Mouse (Mus musculus): ENCODE results near the gene Pml.

Pml gene

DNA sequence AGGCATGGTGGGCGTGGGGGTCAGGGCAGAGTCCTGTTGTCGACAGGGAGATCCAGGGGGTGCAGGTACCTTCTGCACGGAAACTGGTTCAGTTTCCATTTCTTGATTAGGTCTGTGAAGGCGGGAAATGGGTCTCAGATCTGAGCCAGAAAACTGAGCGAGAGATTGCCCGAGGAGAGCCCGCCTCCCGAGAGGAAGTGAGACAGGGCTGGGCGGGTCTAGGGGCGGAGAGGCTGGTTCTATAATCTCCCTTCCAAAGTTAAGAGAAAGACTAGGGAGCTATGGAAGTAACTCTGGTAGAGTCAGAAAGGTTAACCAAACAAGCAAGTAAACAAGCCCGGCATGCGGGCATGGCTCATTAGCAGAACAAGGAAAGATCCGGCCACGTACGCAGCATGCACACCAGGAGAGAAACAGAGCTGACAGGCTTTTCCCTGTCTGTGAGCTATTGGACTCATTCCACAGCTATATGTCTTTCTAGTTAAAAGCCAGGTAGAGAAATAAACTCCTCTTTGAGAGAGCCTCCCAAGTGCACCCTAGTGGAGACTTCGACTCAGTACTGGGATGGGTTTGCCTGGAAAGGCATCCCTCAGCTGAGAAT lies at the start of gene Pml:
Gene Pml, minus strand, starts transcription at position 195 of the 601 bp plus-strand sequence.
- DNase-seq (ENCODE audit: low read depth, low spot score): peak; percentile 45

- DNase-seq (ENCODE audit: low read depth, low spot score): no peak
Observed at GRCm38 (mm10) chr9:58297961-58298477, 48.4 kb upstream of the Pml start.

- no peak for DNase-seq (ENCODE audit: low read depth, low spot score)
Observed at GRCm38 (mm10) chr9:58297065-58297464, 47.5 kb upstream of the Pml start.

DNA sequence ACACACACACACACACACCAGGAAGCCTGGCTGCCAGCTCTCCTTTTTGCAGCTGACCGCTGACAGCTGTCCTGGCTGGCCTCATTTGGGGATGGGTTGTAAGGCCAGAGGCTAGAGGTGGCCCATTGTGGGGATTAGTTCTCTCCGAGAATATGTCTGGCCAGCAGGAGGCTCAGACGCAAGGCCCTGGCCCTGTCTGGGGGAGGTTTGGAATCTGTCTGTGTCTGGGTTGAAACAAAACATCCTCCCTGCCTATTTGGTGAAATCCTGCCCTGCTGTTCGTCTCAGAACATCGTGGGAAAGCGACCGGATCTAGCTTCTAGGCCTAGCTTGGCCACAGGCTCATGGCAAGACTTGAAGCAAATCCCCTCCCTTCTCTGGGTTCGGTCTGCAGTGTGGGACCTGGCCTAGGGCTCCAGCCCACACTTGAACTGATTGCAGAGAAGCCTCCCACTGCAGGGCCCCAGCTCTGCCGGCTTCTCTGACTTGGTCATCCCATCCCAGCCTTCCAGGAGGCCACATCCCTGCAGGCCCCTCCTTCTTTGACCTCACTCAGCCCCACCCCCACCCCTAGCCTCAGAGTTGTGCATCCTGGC lies 46.3 kb upstream of the Pml start:
- no peak for DNase-seq (ENCODE audit: low read depth, low spot score)

DNA sequence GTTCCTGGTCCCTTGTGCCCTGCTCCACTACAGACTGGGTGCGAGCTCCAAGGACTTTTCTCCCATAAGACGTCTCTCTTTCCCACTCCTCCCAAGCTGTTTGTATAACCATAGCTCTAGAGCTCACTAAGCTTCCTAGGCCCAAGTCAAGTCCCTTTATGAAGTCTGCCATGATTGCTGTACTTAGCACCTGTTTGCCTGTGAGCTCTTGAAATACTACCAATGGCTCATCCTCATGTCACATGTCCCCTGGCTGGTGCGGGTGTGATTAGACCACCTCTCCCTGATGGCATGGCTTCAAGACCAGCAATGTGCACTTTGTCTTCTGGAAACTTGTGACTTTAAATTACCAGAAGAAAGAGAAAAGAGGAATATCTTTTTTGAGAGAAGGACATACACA lies 45.8 kb upstream of the Pml start:
- DNase-seq (ENCODE audit: low read depth, low spot score): no peak

DNA sequence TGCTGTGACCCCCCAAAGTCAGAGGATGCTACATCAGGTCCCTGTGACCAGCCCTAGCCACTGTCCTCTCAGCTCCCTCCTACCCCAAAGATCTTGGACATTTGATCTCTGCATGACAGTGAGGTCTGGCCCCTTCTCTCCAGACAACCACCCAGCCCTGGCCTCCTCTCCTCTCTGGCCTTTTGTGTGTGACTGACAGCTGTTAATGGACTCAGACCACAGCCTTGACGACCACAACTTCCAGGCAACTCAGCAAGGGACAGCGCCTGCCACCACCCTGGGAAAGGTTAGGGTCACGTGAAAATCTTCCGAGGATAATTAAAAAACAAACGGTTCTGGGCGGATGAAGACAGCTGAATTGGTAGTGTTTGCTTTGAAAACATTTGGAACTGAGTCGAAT lies 44.9 kb upstream of the Pml start:
- DNase-seq (ENCODE audit: low read depth, low spot score): no peak

GRCm38 (mm10) chr9:58289901-58290300 lies 40.3 kb upstream of the Pml start:
- DNase-seq (ENCODE audit: low read depth, low spot score): no peak

DNA sequence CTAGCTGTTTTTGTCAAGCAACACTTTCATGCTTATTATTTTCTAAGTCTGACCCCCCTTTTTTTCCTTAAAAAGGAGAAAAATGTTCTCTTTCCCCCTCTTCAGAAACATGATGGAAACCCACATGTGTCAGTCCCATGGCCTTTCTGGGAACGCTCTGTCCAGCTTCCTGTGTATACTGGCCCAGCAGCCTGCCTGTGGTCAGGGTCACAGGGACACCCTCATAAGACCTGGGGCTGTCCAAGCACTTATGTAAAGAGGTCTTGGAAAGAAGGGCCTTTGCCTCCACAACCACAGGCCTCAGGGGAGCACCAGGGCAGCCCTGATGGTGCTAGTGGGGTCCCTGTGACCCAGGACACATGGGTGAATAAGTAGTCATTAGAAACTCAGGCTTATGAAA lies 39.5 kb upstream of the Pml start:
- no peak for DNase-seq (ENCODE audit: low read depth, low spot score)

DNA sequence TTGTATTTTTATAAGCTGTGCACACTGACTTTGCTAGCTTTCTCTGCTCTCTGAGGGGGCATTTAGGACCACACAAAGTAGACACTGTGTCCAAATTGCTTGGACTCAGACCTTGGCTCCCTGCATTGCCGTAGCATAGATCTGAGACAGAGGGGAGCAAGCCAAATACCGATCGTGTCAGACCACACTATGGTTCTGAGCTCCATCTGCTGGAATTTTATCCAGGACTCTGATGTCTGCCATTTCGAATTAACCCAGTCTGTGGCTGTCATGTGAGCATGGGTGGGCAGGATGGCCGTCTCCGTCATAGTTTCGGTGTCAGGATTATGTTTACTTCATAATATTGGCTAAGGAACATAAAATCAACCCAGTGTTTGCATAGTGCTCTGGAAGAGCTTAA lies 33.8 kb upstream of the Pml start:
- no peak for DNase-seq (ENCODE audit: low read depth, low spot score)

- peak; percentile 58 for DNase-seq (ENCODE audit: low read depth, low spot score)
Observed at GRCm38 (mm10) chr9:58281597-58281996, 32.0 kb upstream of the Pml start.

DNA sequence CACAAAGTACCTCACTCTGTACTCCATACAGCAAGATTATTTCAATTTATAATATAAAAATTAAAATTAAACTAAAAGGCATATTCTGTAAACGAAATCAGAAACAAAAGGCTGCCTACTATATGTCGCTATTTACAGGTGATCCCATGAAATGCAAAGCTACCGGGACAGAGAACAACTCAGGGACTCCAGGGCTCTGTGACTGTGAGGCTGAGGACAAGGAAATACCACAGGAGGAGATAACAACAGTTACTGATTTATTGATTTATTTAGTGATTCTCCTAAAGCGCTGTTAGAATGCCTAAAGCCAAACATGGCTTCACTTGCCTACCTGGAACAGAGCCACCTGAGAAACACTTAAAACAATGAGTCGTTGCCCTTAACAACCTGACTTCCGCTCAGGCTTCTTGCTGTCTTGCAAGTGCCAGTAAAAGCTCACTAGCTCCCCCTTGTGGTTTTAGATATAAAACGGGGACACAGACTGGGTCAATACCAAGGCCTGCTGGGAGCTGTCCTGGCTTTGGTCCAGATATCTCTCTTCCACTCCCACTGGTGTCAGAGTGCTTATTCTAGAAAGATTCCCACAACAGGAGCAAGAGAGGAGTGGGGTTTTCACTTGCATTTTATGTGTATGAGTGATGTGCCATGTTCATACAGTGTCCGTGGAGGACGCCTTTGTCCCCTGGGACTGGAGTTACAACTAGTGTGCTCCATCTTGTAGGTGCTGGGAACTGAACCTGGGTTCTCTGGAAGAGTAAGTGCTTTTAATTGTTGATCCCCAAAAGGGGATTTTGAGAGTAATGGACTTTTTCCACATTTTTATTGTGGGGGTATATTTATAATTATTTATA lies 30.9 kb upstream of the Pml start:
- peak; percentile 94 for DNase-seq (ENCODE audit: low read depth, low spot score)

- DNase-seq (ENCODE audit: low read depth, low spot score): no peak
Observed at GRCm38 (mm10) chr9:58279780-58280179, 30.2 kb upstream of the Pml start.

- no peak for DNase-seq (ENCODE audit: low read depth, low spot score)
Observed at GRCm38 (mm10) chr9:58278821-58279723, 29.5 kb upstream of the Pml start.

- no peak for DNase-seq (ENCODE audit: low read depth, low spot score)
Observed at GRCm38 (mm10) chr9:58278313-58278712, 28.7 kb upstream of the Pml start.

DNA sequence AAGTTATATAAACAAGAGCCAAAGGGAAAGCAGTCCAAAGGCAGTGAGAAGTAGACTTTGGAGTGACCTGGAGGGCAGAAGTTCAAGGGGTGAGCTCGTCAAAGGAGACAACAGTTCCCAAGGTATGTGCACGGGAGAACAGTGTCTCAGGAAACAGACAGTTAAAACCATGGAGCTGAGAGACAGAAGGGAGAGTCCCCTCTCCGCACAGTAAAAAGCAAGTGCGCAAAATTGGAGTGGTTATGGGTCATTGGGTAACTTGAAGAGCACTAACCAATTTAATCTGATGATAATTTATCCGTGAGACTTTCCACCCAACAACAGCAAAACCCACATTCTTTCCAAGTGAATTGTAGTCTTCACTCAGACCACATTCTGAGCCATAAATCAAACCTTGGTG lies 26.8 kb upstream of the Pml start:
- peak; percentile 27 for DNase-seq (ENCODE audit: low read depth, low spot score)

- no peak for DNase-seq (ENCODE audit: low read depth, low spot score)
Observed at GRCm38 (mm10) chr9:58275797-58276196, 26.2 kb upstream of the Pml start.

DNA sequence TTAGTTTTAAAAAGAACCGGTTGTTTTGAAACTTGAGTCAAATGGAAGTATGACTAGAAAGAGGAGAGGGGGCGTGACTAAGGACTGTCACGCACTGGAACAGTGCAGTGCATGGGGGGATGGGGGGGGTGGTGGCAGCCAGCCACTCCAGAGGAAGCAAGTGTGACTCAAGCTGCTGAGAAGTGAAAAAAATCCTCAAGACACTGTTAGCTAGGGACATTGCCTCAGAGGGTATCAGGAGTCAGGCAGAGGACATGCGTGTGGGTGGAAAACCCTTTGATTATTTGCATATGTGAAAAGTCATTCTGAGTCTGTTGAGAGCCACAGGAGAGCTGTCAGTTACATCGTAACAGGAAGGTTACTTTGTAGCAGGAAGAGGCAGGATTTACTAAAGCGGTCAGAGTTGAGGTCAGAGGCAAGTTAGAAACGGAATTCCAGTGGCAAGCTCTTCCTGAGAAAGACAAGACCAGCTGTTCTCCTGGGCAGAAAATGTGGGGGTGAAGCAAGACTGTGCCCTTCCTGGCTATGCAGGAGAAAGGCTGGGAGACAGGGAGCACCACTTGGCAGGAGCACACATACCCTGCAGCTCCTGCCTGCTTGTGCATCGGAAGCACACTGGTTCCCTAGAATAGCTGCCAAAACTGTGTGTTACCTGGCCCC lies 25.7 kb upstream of the Pml start:
- peak; percentile 37 for DNase-seq (ENCODE audit: low read depth, low spot score)

GRCm38 (mm10) chr9:58274626-58275025 lies 25.0 kb upstream of the Pml start:
- DNase-seq (ENCODE audit: low read depth, low spot score): no peak

DNA sequence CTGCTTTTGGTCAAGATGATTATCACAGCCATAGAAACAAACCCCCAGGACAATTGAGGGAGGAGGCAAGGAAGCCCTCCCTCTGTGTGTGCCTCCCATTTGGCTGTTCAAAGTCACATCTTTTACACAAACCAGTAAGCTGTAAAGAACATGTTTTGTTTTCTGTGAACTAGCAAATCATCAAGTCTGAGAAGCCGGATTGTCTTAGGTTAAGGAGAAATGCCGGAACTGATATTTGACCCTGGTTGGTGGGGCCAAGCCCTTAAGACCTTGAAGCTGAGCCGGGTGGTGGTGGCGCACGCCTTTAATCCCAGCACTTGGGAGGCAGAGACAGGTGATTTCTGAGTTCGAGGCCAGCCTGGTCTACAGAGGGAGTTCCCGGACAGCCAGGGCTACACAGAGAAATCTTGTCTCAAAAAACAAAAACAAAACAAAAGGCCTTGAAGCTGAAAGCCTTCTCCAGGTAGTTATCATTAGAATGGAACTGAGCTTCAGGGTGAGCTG lies 24.6 kb upstream of the Pml start:
- no peak for DNase-seq (ENCODE audit: low read depth, low spot score)

GRCm38 (mm10) chr9:58272855-58273254 lies 23.3 kb upstream of the Pml start:
- DNase-seq (ENCODE audit: low read depth, low spot score): no peak

- DNase-seq (ENCODE audit: low read depth, low spot score): no peak
Observed at GRCm38 (mm10) chr9:58272068-58272541, 22.5 kb upstream of the Pml start.
